Mouse (Mus musculus) frontal cortex, adult 2 months (tissue): Measurements from ENCODE around the gene Smarca2. TPM values are rescaled to one million over a fixed set of nuclear protein-coding genes. Genes with fewer than 3 reads are reported as not detected.
A peak's percentile ranks its signal among the peaks of the same experiment; 100 is the strongest.
"Not testable (repeated sequence)": the region's sequence is repeated elsewhere in the genome, so short reads cannot be mapped to it uniquely, and the experiment has no call there.

Experiments used
- DNase-seq, 2 experiments: peaks; one replicate each; pipeline ENCODE4 v3.0.0; 2022; ENCODE audit warnings: low spot score in 1 of 2; ENCODE audit errors: extremely low spot score in 1 of 2
- polyA plus RNA-seq: library from polyadenylated mRNA; depleted of rRNA; stranded (reverse); fragments of >200 nt; gene quantifications from 2 replicates; pipeline ENCODE4 v1.2.3, GENCODE M21; 2012

The Smarca2 gene
- polyA plus RNA-seq, 1 experiment, result 159 TPM

DNA sequence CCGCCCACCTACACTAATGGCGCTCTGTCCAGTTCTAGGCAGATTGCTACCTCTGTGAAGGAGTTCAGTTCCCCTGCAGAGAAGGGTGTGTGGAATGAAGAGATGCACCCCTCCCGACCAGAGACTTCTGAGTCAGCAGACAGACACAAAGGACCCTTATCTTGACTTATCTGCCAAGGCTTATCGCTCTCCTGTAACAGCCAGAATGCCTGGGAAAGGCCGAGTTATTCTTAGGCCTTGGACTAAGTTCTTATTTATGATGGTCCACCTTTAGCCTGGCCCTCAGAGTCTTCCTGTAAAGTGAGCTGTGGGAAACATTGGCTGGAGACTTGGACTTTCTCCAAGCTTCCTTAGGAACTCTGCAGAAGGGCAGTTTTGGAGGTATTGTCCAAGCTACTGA, 8.8 kb downstream of the Smarca2 start:
- no peak for DNase-seq

DNA sequence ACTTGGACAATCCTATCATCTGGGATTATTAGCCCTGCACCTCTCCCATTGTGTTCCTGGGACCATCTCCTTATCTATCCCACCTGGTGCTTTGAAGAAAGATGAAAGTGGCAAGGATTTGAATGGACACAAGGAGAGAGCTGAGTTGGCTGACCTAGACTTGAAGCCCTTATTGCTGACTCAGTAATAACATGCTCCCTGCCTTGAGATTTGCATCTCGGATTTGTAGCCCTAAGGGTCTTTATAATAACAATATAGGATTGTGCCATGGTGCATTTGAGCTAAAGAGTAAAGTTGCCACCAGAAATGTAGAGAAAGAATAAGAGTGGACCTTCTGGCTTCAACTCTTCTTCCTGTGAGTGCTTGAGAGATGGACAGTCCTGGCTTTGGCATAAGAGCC, 11.4 kb downstream of the Smarca2 start:
- DNase-seq, result no peak

DNA sequence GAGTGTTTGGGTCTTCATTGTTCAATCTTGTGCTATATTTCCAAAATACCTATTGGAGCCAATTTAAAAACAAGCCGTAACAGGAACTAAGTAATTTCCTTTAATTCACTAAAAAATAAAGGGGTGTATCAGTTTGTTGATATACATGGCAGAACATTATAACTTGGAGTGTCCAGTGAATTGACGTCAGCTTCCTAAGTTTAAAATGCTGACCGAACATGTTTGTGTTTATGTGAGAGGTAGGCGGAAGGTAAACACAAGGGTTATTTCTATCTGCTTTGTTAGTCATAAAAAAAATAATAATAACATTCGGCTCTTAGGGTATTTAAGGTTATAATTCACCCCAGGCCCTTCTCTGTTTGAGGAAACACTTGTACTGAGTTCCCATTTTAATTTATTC, 12.4 kb downstream of the Smarca2 start:
- no peak for DNase-seq

DNA sequence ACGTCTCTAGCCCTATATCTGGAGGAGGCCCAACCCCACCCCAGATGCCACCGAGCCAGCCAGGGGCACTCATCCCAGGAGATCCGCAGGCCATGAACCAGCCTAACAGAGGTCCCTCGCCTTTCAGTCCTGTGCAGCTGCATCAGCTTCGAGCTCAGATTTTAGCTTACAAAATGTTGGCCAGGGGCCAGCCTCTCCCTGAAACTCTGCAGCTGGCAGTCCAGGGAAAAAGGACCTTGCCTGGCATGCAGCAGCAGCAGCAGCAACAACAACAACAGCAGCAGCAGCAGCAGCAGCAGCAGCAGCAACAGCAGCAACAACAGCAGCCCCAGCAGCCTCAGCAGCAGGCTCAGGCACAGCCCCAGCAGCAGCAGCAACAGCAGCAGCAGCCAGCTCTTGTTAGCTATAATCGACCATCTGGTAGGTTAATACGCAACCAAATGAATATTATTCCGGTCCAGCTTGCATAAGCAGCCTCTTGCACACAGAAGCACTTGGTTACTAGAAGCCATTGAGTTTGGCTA, 25.9 kb downstream of the Smarca2 start:
- DNase-seq, result peak in 1 of 2 experiments; percentile 49

DNA sequence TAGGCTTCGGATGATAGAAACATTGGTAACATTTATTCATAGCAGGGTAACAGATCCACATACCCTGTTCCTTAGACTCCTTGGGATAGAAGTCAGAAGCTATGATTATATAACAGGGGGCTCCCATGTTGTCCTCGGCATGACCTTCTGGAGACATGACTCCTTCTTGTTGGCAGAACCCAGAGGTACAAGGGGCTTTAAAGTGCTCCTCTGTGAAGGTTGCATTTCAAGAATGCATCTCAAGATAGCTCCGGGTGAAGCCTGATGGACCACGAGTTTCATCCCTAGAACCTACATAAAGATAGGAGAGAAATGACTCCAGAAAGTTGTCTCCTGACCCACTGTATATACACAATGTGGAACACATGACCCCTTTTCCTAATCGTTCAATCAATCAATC, 27.4 kb downstream of the Smarca2 start:
- DNase-seq, result no peak

DNA sequence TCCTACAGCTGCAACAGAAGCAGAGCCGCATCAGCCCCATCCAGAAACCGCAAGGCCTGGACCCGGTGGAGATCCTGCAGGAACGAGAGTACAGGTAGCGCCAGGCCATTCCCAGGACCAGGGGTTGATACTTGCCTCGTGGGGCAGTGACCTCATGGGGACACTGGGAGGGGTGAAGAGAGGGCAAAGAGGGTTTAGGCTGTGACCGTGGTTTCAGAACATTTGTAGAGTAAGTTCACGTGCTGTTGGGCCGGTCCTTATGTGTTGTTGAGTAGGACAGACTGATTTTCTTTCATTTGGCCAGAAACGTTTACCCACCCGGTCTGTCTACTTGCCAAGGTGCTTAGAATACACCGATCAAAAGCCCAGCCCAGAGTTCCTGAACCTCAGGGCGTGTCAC, 35.7 kb downstream of the Smarca2 start:
- DNase-seq, result no peak

DNA sequence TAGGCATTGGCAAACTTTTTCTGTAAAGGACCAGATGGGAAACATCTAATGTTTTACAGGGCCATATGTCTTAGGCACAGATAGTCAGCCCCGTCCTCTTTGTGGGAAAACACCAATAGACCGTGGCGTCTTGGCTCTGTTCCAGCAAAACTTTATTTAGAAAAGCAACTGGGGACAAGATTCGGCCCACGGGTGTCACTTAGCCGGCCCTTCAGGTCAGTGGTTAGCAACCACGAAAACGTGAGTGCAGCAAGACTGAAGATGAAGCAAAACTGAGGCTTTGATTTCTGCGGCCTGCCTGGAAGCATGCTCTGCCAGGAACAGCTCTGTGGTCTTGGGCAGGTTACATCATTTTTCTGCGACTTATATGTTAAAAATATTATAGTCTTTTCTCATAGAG, 36.4 kb downstream of the Smarca2 start:
- no peak for DNase-seq

DNA sequence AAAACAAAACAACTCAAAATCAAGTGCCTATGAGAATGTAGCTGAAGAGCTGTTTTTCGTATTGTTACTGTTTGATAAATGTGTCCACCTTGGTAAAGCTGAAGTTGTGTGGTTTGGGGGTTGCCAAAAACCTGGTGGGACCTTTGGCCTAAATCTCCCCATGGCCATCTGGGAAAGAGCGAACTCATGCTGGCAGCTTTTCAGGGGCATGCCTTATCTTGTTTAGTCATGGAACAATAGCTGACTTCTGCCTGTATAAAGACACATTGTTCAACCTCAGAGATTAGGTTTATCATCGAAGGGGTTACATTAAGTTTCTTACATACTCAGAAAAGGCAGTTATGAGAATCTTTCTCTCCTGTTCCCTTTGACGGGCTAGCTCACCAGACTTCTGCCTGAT, 38.2 kb downstream of the Smarca2 start:
- DNase-seq, result no peak

DNA sequence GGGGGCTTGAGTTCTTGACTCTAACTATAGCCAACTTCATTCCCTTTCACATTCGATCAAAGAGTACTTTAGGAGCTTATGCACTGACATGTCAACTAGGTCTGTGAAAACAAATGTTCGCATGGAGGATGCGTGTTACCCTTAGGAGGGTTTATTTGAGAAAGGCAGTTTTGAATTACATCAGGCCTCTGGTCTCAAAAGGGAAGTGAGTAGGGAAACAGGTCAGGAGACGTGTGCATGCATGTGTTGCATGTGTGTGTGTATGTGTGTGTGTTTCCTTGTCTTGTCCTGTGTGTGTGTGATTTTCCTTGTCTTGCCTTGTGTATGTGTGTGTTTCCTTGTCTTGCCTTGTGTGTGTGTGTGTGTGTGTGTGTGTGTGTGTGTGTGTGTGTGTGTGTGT, 39.1 kb downstream of the Smarca2 start:
- DNase-seq, result no peak

DNA sequence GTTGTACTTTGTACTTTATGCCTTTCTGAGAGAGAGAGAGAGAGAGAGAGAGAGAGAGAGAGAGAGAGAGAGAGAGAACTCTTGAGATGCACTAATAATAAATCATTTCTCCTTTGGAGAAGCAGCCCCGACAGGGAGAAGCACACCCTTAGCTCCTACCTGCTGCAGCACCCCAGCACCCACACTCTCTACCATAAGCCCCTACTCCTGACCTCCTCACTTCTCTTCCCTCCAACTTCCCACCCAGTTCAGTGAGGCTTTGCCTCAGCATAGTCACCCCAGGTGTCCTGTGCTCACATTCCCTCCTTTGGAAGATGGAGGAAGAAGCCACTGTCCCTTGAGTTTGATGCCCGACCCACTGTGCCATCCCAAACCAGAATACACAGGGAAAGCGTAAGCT, 40.2 kb downstream of the Smarca2 start:
- no peak for DNase-seq

DNA sequence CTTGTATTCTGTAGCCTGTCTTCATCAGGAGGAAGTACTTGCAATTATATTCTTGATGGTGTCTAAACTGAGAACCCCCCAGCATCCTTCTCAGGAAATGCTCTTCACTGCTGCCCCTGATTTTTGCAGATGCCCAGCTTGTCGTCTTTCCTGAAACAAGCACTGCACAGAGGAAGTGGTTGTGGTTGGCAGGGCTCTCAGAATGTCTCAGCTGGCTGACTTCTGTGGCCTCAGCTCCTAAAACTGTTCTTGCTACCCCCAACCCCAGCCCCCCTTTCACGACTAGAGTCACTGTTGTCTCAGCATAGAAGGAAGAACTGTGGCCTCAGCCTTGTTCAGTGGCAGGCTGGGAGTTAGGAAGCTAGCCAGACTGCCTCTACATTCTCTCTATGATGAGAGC, 41.3 kb downstream of the Smarca2 start:
- no peak for DNase-seq

DNA sequence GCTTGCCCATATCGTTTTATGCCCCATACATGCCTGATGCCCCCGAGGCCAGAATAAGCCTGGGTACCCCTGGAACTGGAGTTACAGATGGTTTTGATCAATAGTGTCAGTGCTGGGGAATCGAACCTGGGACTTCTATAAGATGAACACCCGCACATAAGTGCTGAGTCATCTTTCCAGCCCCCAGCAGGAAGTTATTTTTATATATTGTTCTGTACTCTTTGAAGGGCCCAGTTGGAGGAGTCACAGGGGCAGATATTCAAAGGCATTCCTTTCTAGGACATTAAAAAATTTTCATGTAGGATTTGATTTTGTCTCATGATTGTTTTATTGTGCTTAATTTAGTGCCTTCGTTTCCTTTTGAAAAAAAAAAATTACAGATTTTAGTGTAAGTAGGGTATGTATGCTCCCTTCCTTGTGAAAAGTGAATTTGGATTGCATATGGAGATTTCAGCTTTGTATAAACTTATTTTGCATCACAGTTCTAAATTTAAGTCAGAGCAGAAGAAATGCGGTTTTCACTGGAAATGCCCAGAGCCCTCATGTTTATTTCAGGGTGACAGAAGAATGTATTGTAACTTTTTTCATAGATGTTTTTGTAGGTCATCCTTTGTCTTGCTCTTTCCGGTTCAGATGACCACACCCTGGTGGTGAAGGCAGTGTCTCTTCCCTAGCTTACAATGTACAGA, 45.9 kb downstream of the Smarca2 start:
- DNase-seq, result no peak

DNA sequence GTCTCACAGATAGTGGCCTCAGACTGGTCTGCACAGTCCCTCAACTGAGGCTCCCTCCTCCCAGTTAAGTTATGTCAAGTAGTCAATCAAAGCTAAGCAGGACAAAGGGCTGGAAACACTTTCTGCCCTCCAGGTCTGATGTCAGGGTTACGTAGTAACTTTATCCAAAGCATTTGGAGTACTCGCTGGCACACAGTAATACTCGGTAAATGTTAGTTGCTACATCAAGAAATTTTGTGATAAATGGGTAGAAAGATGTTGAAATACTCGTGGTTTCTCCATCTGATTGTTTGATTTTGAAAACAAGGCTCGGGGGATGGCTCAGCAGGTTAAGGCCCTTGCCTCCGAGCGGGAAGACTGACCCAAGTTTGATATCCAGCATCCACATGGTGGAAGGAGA, 53.5 kb downstream of the Smarca2 start:
- DNase-seq, result no peak

DNA sequence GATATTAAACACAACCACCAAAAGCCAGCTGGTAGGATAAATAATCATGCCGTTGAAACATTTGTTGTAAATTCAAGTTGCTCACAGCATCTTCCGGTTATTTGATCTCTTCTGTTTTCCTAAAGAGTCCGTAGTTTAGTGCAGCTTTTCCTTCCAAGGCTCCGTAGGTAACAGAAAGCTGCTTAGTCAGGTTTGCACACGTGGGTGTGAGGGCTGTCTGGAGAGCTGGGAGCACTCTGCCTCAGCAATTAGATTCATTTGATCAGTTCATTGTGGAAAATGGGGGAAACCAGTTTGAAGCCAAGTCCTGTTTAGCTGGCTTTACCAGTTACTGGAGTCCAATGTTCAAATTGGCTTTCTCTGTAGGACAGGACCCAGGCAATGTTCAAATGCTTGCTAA, 55.1 kb downstream of the Smarca2 start:
- DNase-seq, result peak in 1 of 2 experiments; percentile 41

DNA sequence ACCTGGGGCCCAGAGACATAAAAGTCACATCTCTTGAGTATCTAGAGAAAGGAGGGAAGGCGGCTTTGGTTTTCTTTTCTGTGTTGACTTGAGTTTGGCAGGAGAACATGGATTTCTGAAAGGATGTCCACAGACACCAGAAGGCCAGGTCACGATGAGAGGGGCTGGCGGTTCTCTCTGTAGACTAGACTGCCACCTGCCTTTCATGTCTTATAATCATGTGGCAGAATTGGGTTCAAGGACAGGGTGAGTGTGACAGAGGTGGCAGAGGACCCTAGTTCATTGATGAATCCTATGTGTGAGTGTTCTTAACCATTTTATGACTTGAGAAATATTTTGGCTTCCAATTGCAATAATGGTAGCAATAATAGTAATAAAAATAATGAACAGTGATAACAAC, 56.3 kb downstream of the Smarca2 start:
- DNase-seq, result no peak

DNA sequence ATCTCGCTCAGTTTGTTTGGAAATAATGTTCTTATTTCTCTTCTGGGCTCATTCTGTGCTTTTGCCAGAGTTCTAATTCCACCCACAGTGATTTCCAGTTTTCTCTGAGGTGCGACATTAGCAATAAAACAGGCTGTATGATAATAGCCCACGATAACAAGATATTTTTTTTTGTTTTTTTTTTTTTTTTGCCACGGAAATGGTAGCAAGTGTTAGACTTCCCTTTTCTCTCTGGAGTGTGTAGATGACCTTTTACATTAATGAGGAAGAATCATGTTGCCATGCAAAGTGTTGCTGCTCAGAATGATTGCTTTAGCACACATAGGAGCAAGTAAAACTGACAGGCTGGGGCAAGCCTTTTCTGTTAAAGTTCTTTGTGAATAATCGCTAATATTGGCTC, 61.5 kb downstream of the Smarca2 start:
- DNase-seq, result no peak

DNA sequence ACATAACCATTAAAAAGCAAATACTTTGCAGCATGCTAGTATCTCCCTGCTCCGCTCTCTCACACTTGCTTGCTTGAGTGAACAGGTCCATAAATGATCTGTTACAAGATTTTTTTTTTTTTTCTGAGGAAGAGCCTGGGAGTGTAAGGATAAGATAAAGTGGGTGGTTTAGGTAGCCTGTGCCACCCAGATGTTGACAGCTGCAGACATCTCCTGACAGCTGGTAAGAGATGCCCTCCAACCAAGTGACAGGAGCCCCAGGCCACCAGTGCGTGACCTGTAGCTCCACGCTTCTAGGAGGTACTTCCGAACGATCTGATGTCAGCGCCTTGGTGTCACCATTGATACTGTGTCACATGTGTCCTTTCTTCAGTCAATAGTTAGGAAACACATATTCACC, 65.2 kb downstream of the Smarca2 start:
- no peak for DNase-seq

DNA sequence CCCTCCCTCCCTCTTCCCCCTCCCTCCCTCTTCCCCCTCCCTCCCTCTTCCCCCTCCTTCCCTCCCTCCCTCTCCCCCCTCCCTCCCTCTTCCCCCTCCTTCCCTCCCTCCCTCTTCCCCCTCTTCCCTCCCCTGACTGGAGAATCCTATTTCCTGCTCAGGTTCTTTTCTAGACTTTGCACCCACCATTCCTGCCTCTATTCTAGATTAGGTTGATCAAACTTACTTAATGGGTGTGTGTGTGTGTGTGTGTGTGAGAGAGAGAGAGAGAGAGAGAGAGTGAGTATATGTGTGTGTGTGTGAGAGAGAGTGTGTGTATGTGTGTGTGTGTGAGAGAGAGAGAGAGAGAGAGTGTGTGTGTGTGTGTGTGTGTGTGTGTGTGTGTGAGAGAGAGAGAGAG, 66.6 kb downstream of the Smarca2 start:
- DNase-seq, result not testable (repeated sequence)

DNA sequence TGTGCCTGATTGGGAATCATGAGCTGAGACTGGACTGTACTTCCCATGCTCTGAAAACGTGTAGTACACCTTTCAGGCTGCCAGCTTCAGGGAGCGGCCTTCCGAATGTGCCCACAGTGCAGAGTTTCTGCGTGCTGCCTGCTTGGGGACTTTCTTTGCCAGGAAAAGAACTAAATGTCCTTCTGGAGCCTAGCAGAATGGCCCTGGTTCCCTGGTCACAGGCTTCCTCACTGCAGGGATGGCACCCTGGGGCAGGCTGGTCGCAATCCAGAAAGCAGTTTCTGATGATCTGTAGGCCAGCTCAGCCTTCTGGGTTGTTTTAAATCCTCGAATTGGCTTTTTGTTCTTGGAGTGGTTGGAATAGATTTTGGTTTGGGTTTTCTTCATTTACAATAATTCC, 71.1 kb downstream of the Smarca2 start:
- no peak for DNase-seq

DNA sequence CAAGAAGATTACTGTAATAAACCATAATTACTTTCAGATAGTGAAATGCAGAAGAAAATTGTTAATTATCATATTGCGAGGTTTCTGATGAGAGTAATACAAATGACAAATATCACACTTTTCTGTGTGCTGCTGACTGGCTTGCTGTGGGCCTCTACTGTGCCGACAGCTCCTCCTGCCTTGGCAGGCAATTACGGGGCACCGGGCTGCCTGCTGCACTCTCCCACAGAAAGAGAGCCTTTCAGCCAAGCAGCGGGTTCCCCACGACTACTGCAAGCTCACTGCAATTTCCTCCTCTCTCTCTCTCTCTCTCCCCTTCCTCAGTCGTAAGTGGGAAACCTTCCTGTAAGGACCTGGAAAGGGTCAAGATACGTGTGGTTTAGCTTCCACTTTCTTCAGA, 73.7 kb downstream of the Smarca2 start:
- DNase-seq, result no peak

DNA sequence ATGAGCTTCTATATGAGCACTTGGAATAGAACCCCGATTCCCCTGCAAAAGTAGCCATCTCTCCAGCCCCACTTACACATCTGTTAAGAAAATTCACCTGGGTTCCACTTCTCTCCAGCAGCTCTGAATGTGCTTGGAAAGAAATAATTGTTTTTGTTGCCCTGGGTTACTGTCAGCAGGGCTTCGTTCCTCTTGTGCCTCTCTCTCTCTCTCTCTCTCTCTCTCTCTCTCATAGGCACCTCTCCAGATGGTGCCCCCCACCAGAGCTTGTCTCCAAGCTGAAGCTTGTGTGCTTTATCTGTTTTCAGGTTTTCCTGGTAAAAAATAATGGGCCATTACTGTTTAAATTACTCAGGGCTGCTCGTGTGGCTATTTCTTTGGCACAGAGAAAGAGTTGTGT, 74.8 kb downstream of the Smarca2 start:
- no peak for DNase-seq

DNA sequence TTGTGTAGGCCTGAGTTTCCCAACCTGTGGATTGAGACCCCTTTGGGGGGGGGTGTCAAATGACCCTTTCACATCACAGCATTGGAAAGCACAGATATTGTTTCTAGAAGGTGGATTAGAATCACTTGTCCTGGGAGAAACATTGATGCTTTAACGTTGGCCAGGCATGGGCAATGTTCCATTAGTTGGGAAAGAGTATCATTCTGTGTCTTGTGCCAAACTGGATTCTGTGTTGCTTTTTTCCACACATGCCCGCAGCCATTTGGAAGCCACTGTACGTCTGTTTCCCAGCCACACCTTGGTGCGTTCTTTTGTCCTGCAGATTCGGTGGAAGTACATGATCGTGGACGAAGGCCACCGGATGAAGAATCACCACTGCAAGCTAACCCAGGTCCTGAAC, 76.7 kb downstream of the Smarca2 start:
- DNase-seq, result no peak

DNA sequence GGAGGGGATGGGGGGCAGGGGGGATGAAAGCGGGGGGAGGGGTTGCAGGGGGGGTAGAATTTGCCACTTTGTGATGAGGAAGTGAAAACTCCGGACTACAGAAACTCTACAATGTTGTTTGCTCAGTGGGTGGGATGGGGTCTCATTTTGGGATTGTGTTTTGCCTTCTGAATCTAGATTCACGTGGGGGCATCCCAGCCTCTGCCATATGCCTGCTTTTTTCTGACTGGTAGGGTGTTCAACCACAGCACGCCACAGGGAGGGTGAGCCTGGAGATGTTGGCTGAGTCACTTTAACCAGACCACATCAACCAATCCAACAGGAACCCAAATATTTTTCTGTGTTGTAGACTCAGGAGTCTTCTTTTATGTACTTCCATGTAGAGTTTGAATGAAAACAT, 77.3 kb downstream of the Smarca2 start:
- no peak for DNase-seq
